Mouse (Mus musculus) forebrain, embryonic 13.5 days (tissue): ENCODE results near the gene Gdpd1. TPM values are rescaled to one million over a fixed set of nuclear protein-coding genes. Genes with fewer than 3 reads are reported as not detected.
"Not testable (repeated sequence)": the region's sequence is repeated elsewhere in the genome, so short reads cannot be mapped to it uniquely, and the experiment has no call there.

Experiments
- ATAC-seq: fragments of 200-750 bp; cut with Nextera tagmentation; 2 replicates; pipeline ENCODE4 v1.8.0; 2017
- H3K27ac ChIP-seq: fragments of 300-500 bp; sonication (generic); 2 replicates; pipeline ENCODE4 v1.5.1; 2015; ENCODE audit warnings: inconsistent platforms, mild to moderate bottlenecking, moderate library complexity
- H3K27me3 ChIP-seq: fragments of 300-500 bp; sonication (generic); 2 replicates; pipeline ENCODE4 v1.6.1; 2015; ENCODE audit warnings: mild to moderate bottlenecking, inconsistent platforms
- H3K36me3 ChIP-seq: fragments of 300-500 bp; sonication (generic); 2 replicates; pipeline ENCODE4 v1.6.1; 2015; ENCODE audit warnings: mild to moderate bottlenecking, inconsistent platforms; ENCODE audit not compliant: poor library complexity, severe bottlenecking
- H3K4me1 ChIP-seq: fragments of 300-500 bp; sonication (generic); 2 replicates; pipeline ENCODE4 v1.6.1; 2015; ENCODE audit warnings: inconsistent platforms
- H3K4me2 ChIP-seq: fragments of 300-500 bp; sonication (generic); 2 replicates; pipeline ENCODE4 v1.6.1; 2015; ENCODE audit warnings: inconsistent platforms, mild to moderate bottlenecking, moderate library complexity
- H3K4me3 ChIP-seq: fragments of 300-500 bp; sonication (generic); 2 replicates; pipeline ENCODE4 v1.5.1; 2015; ENCODE audit warnings: mild to moderate bottlenecking, inconsistent platforms
- H3K9ac ChIP-seq: fragments of 300-500 bp; sonication (generic); 2 replicates; pipeline ENCODE4 v1.6.1; 2015; ENCODE audit warnings: mild to moderate bottlenecking, inconsistent platforms
- H3K9me3 ChIP-seq: fragments of 300-500 bp; sonication (generic); replicated peaks from 2 replicates; pipeline ENCODE4 v1.6.1; 2016; ENCODE audit warnings: inconsistent platforms
- WGBS: fragments of 180-500 bp; shearing (Covaris S2); methylation state at CpG from one replicate; pipeline ENCODE4 v1.1.7; 2015; 5-methylcytosine and 5-hydroxymethylcytosine counted together
- polyA plus RNA-seq: library from polyadenylated mRNA; unstranded; fragments of >200 nt; fragmentation: Nextera tagmentation; extraction: Ambion mirVana; gene quantifications from 2 replicates; pipeline ENCODE4 v1.2.1, GENCODE M21; 2015

The Gdpd1 gene
- polyA plus RNA-seq, 1 experiment from 2014 or later: 158 TPM

GRCm38 (mm10) chr11:87062087-87062486 lies 11.8 kb downstream of the Gdpd1 start:
- no peaks in the 10 kb centered on the region for H3K27me3 ChIP-seq
- no peak overlapping the region for H3K9ac ChIP-seq
- H3K9me3 ChIP-seq: no peaks in the 10 kb centered on the region
- H3K4me2 ChIP-seq: no peak overlapping the region
- peaks cover 69% of the 10 kb centered on the region for H3K36me3 ChIP-seq
- WGBS: 76% methylated on average over 3 of the region's 3 CpGs
- no peaks in the 10 kb centered on the region for H3K4me1 ChIP-seq
- no peak overlapping the region for H3K4me3 ChIP-seq
- no peak for ATAC-seq
- H3K27ac ChIP-seq: no peak overlapping the region

- ATAC-seq: no peak
- H3K36me3 ChIP-seq: peaks cover 82% of the 10 kb centered on the region
- H3K9me3 ChIP-seq: no peaks in the 10 kb centered on the region
- H3K9ac ChIP-seq: no peak overlapping the region
- H3K4me3 ChIP-seq: no peak overlapping the region
- no peaks in the 10 kb centered on the region for H3K4me1 ChIP-seq
- no peaks in the 10 kb centered on the region for H3K27me3 ChIP-seq
- H3K27ac ChIP-seq: no peak overlapping the region
- 91% methylated on average over 2 of the region's 2 CpGs for WGBS
- H3K4me2 ChIP-seq: no peak overlapping the region
These were observed 13.5 kb downstream of the Gdpd1 start for GRCm38 (mm10) chr11:87060410-87060809.

- no peak overlapping the region for H3K4me3 ChIP-seq
- 90% methylated on average over 6 of the region's 6 CpGs for WGBS
- ATAC-seq: no peak
- peaks cover 90% of the 10 kb centered on the region for H3K36me3 ChIP-seq
- H3K27me3 ChIP-seq: no peaks in the 10 kb centered on the region
- H3K4me2 ChIP-seq: no peak overlapping the region
- H3K9ac ChIP-seq: no peak overlapping the region
- H3K27ac ChIP-seq: no peak overlapping the region
- H3K4me1 ChIP-seq: no peaks in the 10 kb centered on the region
- no peaks in the 10 kb centered on the region for H3K9me3 ChIP-seq
These were observed 17.6 kb downstream of the Gdpd1 start for GRCm38 (mm10) chr11:87056286-87056685.

- H3K4me1 ChIP-seq, H3K9me3 ChIP-seq, H3K4me3 ChIP-seq, H3K9ac ChIP-seq, H3K27me3 ChIP-seq, H3K27ac ChIP-seq, ATAC-seq, H3K4me2 ChIP-seq: not testable (repeated sequence)
- peaks cover 95% of the 10 kb centered on the region for H3K36me3 ChIP-seq
- 95% methylated on average over 7 of the region's 7 CpGs for WGBS
These were observed 25.0 kb downstream of the Gdpd1 start for GRCm38 (mm10) chr11:87048900-87049299.

- ATAC-seq: no peak
- H3K9me3 ChIP-seq: no peaks in the 10 kb centered on the region
- no peak overlapping the region for H3K27ac ChIP-seq
- no peak overlapping the region for H3K4me3 ChIP-seq
- H3K9ac ChIP-seq: no peak overlapping the region
- H3K4me1 ChIP-seq: no peaks in the 10 kb centered on the region
- 95% methylated on average over 5 of the region's 5 CpGs for WGBS
- peaks cover 93% of the 10 kb centered on the region for H3K36me3 ChIP-seq
- no peaks in the 10 kb centered on the region for H3K27me3 ChIP-seq
- no peak overlapping the region for H3K4me2 ChIP-seq
These were observed 26.9 kb downstream of the Gdpd1 start for GRCm38 (mm10) chr11:87046968-87047367.

- Histone ChIP-seq H3K4me1 (no peaks in the 10 kb centered on the region), H3K9me3 (no peaks in the 10 kb centered on the region), H3K36me3 (peaks cover 95% of the 10 kb centered on the region), H3K9ac (no peak overlapping the region), H3K4me2 (no peak overlapping the region), H3K27me3 (no peaks in the 10 kb centered on the region), H3K27ac (no peak overlapping the region), H3K4me3 (no peak overlapping the region)
- WGBS: 91% methylated on average over 3 of the region's 3 CpGs
- ATAC-seq: no peak
These were observed 30.8 kb downstream of the Gdpd1 start for GRCm38 (mm10) chr11:87043052-87043451.

- no peaks in the 10 kb centered on the region for H3K9me3 ChIP-seq
- no peak overlapping the region for H3K9ac ChIP-seq
- H3K4me3 ChIP-seq: no peak overlapping the region
- no peak overlapping the region for H3K4me2 ChIP-seq
- no peak overlapping the region for H3K27ac ChIP-seq
- 87% methylated on average over 9 of the region's 9 CpGs for WGBS
- no peaks in the 10 kb centered on the region for H3K27me3 ChIP-seq
- peaks cover 90% of the 10 kb centered on the region for H3K36me3 ChIP-seq
- no peak for ATAC-seq
- no peaks in the 10 kb centered on the region for H3K4me1 ChIP-seq
These were observed 34.4 kb downstream of the Gdpd1 start for GRCm38 (mm10) chr11:87039307-87039963.

GRCm38 (mm10) chr11:87036180-87036579 lies 37.7 kb downstream of the Gdpd1 start:
- H3K4me3 ChIP-seq: no peak overlapping the region
- no peaks in the 10 kb centered on the region for H3K9me3 ChIP-seq
- H3K4me1 ChIP-seq: no peaks in the 10 kb centered on the region
- H3K4me2 ChIP-seq: no peak overlapping the region
- H3K9ac ChIP-seq: no peak overlapping the region
- no peak for ATAC-seq
- no peak overlapping the region for H3K27ac ChIP-seq
- 61% methylated on average over 4 of the region's 4 CpGs for WGBS
- peaks cover 84% of the 10 kb centered on the region for H3K36me3 ChIP-seq
- H3K27me3 ChIP-seq: no peaks in the 10 kb centered on the region

- 86% methylated on average over 3 of the region's 3 CpGs for WGBS
- Histone ChIP-seq H3K9me3 (no peaks in the 10 kb centered on the region), H3K4me1 (no peaks in the 10 kb centered on the region), H3K4me2 (no peak overlapping the region), H3K9ac (no peak overlapping the region), H3K36me3 (peaks cover 11% of the 10 kb centered on the region), H3K27ac (no peak overlapping the region), H3K4me3 (no peak overlapping the region), H3K27me3 (no peaks in the 10 kb centered on the region)
- no peak for ATAC-seq
These were observed 45.6 kb downstream of the Gdpd1 start for GRCm38 (mm10) chr11:87028212-87028611.

GRCm38 (mm10) chr11:87026096-87026875 lies 47.6 kb downstream of the Gdpd1 start:
- Histone ChIP-seq H3K4me1 (no peaks in the 10 kb centered on the region), H3K4me2 (no peak overlapping the region), H3K4me3 (no peak overlapping the region), H3K36me3 (no peaks in the 10 kb centered on the region), H3K27ac (no peak overlapping the region), H3K27me3 (no peaks in the 10 kb centered on the region), H3K9me3 (no peaks in the 10 kb centered on the region), H3K9ac (no peak overlapping the region)
- WGBS: 83% methylated on average over 9 of the region's 9 CpGs
- ATAC-seq: no peak

- Histone ChIP-seq H3K4me3 (no peak overlapping the region), H3K9ac (no peak overlapping the region), H3K27me3 (no peaks in the 10 kb centered on the region), H3K36me3 (no peaks in the 10 kb centered on the region), H3K9me3 (no peaks in the 10 kb centered on the region), H3K4me2 (no peak overlapping the region), H3K4me1 (no peaks in the 10 kb centered on the region), H3K27ac (no peak overlapping the region)
- ATAC-seq: no peak
- 74% methylated on average over 3 of the region's 3 CpGs for WGBS
These were observed 48.5 kb downstream of the Gdpd1 start for GRCm38 (mm10) chr11:87025351-87025750.

- not testable (repeated sequence) for ATAC-seq, H3K27me3 ChIP-seq, H3K27ac ChIP-seq, H3K9me3 ChIP-seq, H3K4me1 ChIP-seq, H3K36me3 ChIP-seq, H3K9ac ChIP-seq, H3K4me2 ChIP-seq, H3K4me3 ChIP-seq
- 67% methylated on average over 8 of the region's 8 CpGs for WGBS
These were observed 50.6 kb downstream of the Gdpd1 start for GRCm38 (mm10) chr11:87023240-87023639.
